10 mouse cellular contexts compared by ENCODE assay signal in genomic region chr17:49863597-49863996, GRCm38 (mm10).
A peak's percentile ranks its signal among the peaks of the same experiment; 100 is the strongest.
DNase-seq lines count a peak whose midpoint lies in the region; ATAC-seq and TF ChIP-seq lines count a peak whose summit lies in the region.
"Had no signal": no experiment of that assay in that cellular context is flagged by ENCODE, and none has a peak within 500 bp of the region (broad histone marks: within the 10 kb centered on the region; RNA-seq: fewer than 3 reads in every experiment).

No protein-coding gene starts in this region.

- no peaks in the 10 kb centered on the region for H3K36me3 ChIP-seq in neural tube, embryonic 13.5 days
- H3K36me3 ChIP-seq in forebrain, embryonic 15.5 days: no peaks in the 10 kb centered on the region
- no peaks in the 10 kb centered on the region for H3K36me3 ChIP-seq in limb, embryonic 15.5 days
- no peaks in the 10 kb centered on the region for H3K36me3 ChIP-seq in stomach, postnatal 0 days (ENCODE audit: control insufficient read depth, insufficient read depth, low read length)
- H3K36me3 ChIP-seq: lung, embryonic 15.5 days had no signal

- peaks cover 25% of the 10 kb centered on the region for H3K4me1 ChIP-seq in neural tube, embryonic 13.5 days (replicated peaks)
- peaks cover 36% of the 10 kb centered on the region for H3K4me1 ChIP-seq in forebrain, embryonic 15.5 days
- peaks cover 19% of the 10 kb centered on the region for H3K4me1 ChIP-seq in limb, embryonic 15.5 days
- H3K4me1 ChIP-seq in stomach, postnatal 0 days (replicated peaks; ENCODE audit: control insufficient read depth, insufficient read depth): no peaks in the 10 kb centered on the region; the same call in 1 of the 2 replicates

- no peak overlapping the region for H3K9ac ChIP-seq in neural tube, embryonic 13.5 days
- H3K9ac ChIP-seq in forebrain, embryonic 15.5 days (replicated peaks): no peak overlapping the region
- H3K9ac ChIP-seq in limb, embryonic 15.5 days: no peak overlapping the region
- H3K9ac ChIP-seq in stomach, postnatal 0 days (ENCODE audit: low read length): no peak overlapping the region
- H3K9ac ChIP-seq: lung, embryonic 15.5 days had no signal

- H3K27me3 ChIP-seq in neural tube, embryonic 13.5 days: no peaks in the 10 kb centered on the region
- no peaks in the 10 kb centered on the region for H3K27me3 ChIP-seq in forebrain, embryonic 15.5 days
- H3K27me3 ChIP-seq in limb, embryonic 15.5 days: no peaks in the 10 kb centered on the region
- H3K27me3 ChIP-seq in stomach, postnatal 0 days (ENCODE audit: control insufficient read depth, insufficient read depth, low read length): no peaks in the 10 kb centered on the region
- H3K27me3 ChIP-seq: lung, embryonic 15.5 days had no signal

- no peak for TF ChIP-seq CTCF in stomach, postnatal 0 days (IDR thresholded peaks at IDR 0.05; ENCODE audit: low read depth)

- 0 out of 2 replicates have a peak overlapping the region, but pooled peaks have one; percentile 38 for H3K27ac ChIP-seq in neural tube, embryonic 13.5 days (replicated peaks)
- H3K27ac ChIP-seq in forebrain, embryonic 15.5 days (replicated peaks): peak overlapping the region; percentile 75
- H3K27ac ChIP-seq in limb, embryonic 15.5 days: peak overlapping the region; percentile 60; the same call in 1 of the 2 replicates
- 0 out of 2 replicates have a peak overlapping the region, but pooled peaks have one; percentile 13 for H3K27ac ChIP-seq in stomach, postnatal 0 days (replicated peaks)
- H3K27ac ChIP-seq: lung, embryonic 15.5 days had no signal

- DNase-seq in neural tube, embryonic 10.5 days (ENCODE audit: extremely low spot score, low spot score): no peak
- DNase-seq in stomach, postnatal 0 days (ENCODE audit: low spot score): no peak
- no peak for DNase-seq in retina, embryonic 14.5 days (ENCODE audit: low spot score)
- DNase-seq: kidney, postnatal 14 days had no signal

- H3K4me2 ChIP-seq in neural tube, embryonic 13.5 days: no peak overlapping the region
- no peak overlapping the region for H3K4me2 ChIP-seq in forebrain, embryonic 15.5 days (replicated peaks)
- H3K4me2 ChIP-seq in limb, embryonic 15.5 days: no peak overlapping the region
- H3K4me2 ChIP-seq in stomach, postnatal 0 days (replicated peaks; ENCODE audit: low read depth): no peak overlapping the region
- H3K4me2 ChIP-seq: heart, embryonic 11.5 days; lung, embryonic 15.5 days had no signal

- no peaks in the 10 kb centered on the region for H3K9me3 ChIP-seq in neural tube, embryonic 13.5 days
- H3K9me3 ChIP-seq in forebrain, embryonic 15.5 days: no peaks in the 10 kb centered on the region
- no peaks in the 10 kb centered on the region for H3K9me3 ChIP-seq in limb, embryonic 15.5 days
- H3K9me3 ChIP-seq in stomach, postnatal 0 days (ENCODE audit: control insufficient read depth, low read length): no peaks in the 10 kb centered on the region
- H3K9me3 ChIP-seq: lung, embryonic 15.5 days had no signal

- no peak overlapping the region for H3K4me3 ChIP-seq in neural tube, embryonic 13.5 days
- H3K4me3 ChIP-seq in forebrain, embryonic 15.5 days: no peak overlapping the region
- H3K4me3 ChIP-seq in limb, embryonic 15.5 days: no peak overlapping the region
- no peak overlapping the region for H3K4me3 ChIP-seq in stomach, postnatal 0 days (ENCODE audit: low read depth, low read length)
- H3K4me3 ChIP-seq: lung, embryonic 15.5 days had no signal

- 58% methylated on average over 5 of the region's 5 CpGs for WGBS in neural tube, embryonic 13.5 days
- WGBS in forebrain, embryonic 15.5 days: 26% methylated on average over 5 of the region's 5 CpGs
- WGBS in limb, embryonic 15.5 days: 59% methylated on average over 5 of the region's 5 CpGs
- WGBS in stomach, postnatal 0 days: 45% methylated on average over 5 of the region's 5 CpGs

- TF ChIP-seq EP300 in stomach, postnatal 0 days (optimal IDR thresholded peaks at IDR 0.05): no peak

- no peak for ATAC-seq in neural tube, embryonic 13.5 days (ENCODE audit: low read depth)
- ATAC-seq in forebrain, embryonic 15.5 days (replicated peaks): 0 out of 2 replicates have a peak, but pooled peaks have one; percentile 5
- no peak for ATAC-seq in limb, embryonic 15.5 days (ENCODE audit: insufficient number of reproducible peaks, low FRiP score, low TSS enrichment, low read depth)
- ATAC-seq in stomach, postnatal 0 days (ENCODE audit: low FRiP score, low TSS enrichment): no peak
- ATAC-seq in erythroblast, adult 5-6 weeks (replicated peaks; ENCODE audit: low FRiP score, poor library complexity, severe bottlenecking): no peak

Comparison
In these comparisons a context has a peak if more than half of its experiments do, and no peak if none do; other contexts are left out.
1. H3K27ac ChIP-seq: peak in every context shown above with its lines; median percentile 75 in forebrain, embryonic 15.5 days; 60 in limb, embryonic 15.5 days; 38 in neural tube, embryonic 13.5 days; 13 in stomach, postnatal 0 days.